Mouse (Mus musculus) intestine, embryonic 15.5 days (tissue): ENCODE data around the gene Dlgap1. TPM values are rescaled to one million over a fixed set of nuclear protein-coding genes. Genes with fewer than 3 reads are reported as not detected.
A peak's percentile ranks its signal among the peaks of the same experiment; 100 is the strongest.
"Not testable (repeated sequence)": the region's sequence is repeated elsewhere in the genome, so short reads cannot be mapped to it uniquely, and the experiment has no call there.

Source experiments
- ATAC-seq: fragments of 200-750 bp; cut with Nextera tagmentation; 2 replicates; pipeline ENCODE4 v1.8.0; 2017; ENCODE audit warnings: moderate TSS enrichment, moderate library complexity
- H3K27ac ChIP-seq: fragments of 300-500 bp; sonication (generic); 2 replicates; pipeline ENCODE4 v1.5.1; 2015; ENCODE audit warnings: mild to moderate bottlenecking, inconsistent platforms
- H3K27me3 ChIP-seq: fragments of 300-500 bp; sonication (generic); replicated peaks from 2 replicates; pipeline ENCODE4 v1.6.1; 2015; ENCODE audit warnings: inconsistent platforms
- H3K36me3 ChIP-seq: fragments of 300-500 bp; sonication (generic); 2 replicates; pipeline ENCODE4 v1.6.1; 2015; ENCODE audit warnings: inconsistent platforms
- H3K4me1 ChIP-seq: fragments of 300-500 bp; sonication (generic); replicated peaks from 2 replicates; pipeline ENCODE4 v1.6.1; 2015; ENCODE audit warnings: inconsistent platforms
- H3K4me2 ChIP-seq: fragments of 300-500 bp; sonication (generic); replicated peaks from 2 replicates; pipeline ENCODE4 v1.6.1; 2015; ENCODE audit warnings: mild to moderate bottlenecking, inconsistent platforms
- H3K4me3 ChIP-seq: fragments of 300-500 bp; sonication (generic); replicated peaks from 2 replicates; pipeline ENCODE4 v1.5.1; 2015; ENCODE audit warnings: inconsistent platforms
- H3K9ac ChIP-seq: fragments of 300-500 bp; sonication (generic); 2 replicates; pipeline ENCODE4 v1.6.1; 2015; ENCODE audit warnings: inconsistent platforms
- H3K9me3 ChIP-seq: fragments of 300-500 bp; sonication (generic); 2 replicates; pipeline ENCODE4 v1.6.1; 2016; ENCODE audit warnings: inconsistent platforms
- WGBS: fragments of 180-500 bp; shearing (Covaris S2); methylation state at CpG from one replicate; pipeline ENCODE4 v1.1.7; 2015; 5-methylcytosine and 5-hydroxymethylcytosine counted together
- polyA plus RNA-seq: library from polyadenylated mRNA; unstranded; fragments of >200 nt; fragmentation: Nextera tagmentation; extraction: Ambion mirVana; gene quantifications from 2 replicates; pipeline ENCODE4 v1.2.1, GENCODE M21; 2015

The Dlgap1 gene
- polyA plus RNA-seq, 1 experiment from 2014 or later, result 1.6 TPM

DNA sequence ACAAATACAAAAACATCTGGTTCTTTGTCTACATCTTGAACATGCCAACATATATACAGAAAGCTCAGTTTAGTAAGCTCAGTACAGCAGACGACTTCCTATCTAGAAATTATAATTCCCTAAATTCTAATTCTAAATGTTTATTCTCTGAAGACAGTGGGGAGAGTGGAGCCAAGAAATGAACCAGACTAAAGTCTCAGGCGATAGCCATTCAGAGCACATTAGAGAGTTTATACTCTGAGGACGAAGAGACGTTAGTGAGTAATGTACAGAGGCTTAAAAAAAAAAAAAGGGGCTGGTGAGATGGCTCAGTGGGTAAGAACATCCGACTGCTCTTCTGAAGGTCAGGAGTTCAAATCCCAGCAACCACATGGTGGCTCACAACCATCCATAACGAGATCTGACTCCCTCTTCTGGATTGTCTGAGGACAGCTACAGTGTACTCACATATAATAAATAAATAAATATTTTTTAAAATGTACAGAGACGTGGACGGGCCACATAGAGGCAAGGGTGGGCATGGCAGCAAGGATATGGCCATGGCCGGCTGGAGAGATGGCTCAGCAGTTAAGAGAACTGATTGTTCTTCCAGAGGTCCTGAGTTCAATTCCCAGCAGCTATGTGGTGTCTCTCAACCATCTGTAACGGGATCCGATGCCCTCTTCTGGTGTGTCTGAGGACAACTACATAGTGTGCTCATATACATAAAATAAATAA, 858.7 kb downstream of the Dlgap1 start:
- H3K4me3 ChIP-seq, H3K4me1 ChIP-seq, H3K4me2 ChIP-seq, H3K27ac ChIP-seq, H3K27me3 ChIP-seq, H3K36me3 ChIP-seq, ATAC-seq, H3K9ac ChIP-seq, H3K9me3 ChIP-seq: not testable (repeated sequence)
- WGBS, result 67% methylated on average over 11 of the region's 11 CpGs

DNA sequence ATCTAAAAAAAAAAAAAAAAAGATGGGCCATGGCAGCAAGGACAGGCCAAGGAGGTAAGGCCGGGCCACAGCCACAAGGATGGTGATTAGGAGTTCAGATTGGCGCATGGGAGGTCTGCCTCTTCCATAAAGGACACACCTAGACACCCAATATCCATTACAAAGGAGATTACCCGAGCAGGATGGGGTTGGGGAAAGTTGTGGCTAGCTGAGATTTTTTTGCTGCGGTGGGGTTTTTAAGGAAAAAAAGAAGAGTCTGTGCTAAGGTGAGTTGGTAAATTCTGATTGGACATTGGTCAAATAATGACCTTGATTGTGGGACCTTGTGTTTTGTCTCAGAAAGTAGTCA, 859.3 kb downstream of the Dlgap1 start:
- 92% methylated on average over 4 of the region's 4 CpGs for WGBS
- no peaks in the 10 kb centered on the region for H3K36me3 ChIP-seq
- H3K9me3 ChIP-seq, result no peaks in the 10 kb centered on the region
- 0 out of 2 replicates have a peak, but pooled peaks cover 4% of the 10 kb centered on the region for H3K4me1 ChIP-seq
- no peak for ATAC-seq
- H3K4me3 ChIP-seq, result no peak overlapping the region
- no peak overlapping the region for H3K27ac ChIP-seq
- no peaks in the 10 kb centered on the region for H3K27me3 ChIP-seq
- no peak overlapping the region for H3K4me2 ChIP-seq
- H3K9ac ChIP-seq, result no peak overlapping the region

GRCm38 (mm10) chr17:70828569-70828968, 859.7 kb downstream of the Dlgap1 start:
- 69% methylated on average over 2 of the region's 2 CpGs for WGBS
- no peaks in the 10 kb centered on the region for H3K36me3 ChIP-seq
- H3K4me2 ChIP-seq, result no peak overlapping the region
- ATAC-seq, result no peak
- no peak overlapping the region for H3K9ac ChIP-seq
- no peaks in the 10 kb centered on the region for H3K27me3 ChIP-seq
- no peak overlapping the region for H3K4me3 ChIP-seq
- H3K27ac ChIP-seq, result no peak overlapping the region
- H3K9me3 ChIP-seq, result no peaks in the 10 kb centered on the region
- H3K4me1 ChIP-seq, result 0 out of 2 replicates have a peak, but pooled peaks cover 3% of the 10 kb centered on the region

DNA sequence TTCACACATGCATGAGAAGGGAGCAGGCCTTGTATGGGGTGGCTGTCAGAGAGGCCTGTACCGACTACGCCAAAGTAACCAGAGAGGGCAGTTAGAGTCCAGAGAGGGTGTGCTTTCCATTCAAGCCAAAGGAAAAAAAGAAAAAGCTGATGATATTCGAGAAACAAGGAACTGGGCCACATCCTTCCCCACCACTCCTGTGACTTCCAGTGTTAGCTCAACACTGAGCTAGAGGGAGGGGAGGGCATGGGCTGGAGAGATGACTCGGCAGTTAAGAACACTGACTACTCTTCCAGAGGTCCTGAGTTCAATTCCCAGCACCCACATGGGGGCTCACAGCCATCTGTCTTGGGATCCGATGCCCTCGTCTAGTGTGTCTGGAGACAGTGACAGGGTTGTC, 860.3 kb downstream of the Dlgap1 start:
- Histone ChIP-seq H3K9ac (no peak overlapping the region), H3K27me3 (no peaks in the 10 kb centered on the region), H3K4me2 (no peak overlapping the region), H3K27ac (no peak overlapping the region), H3K9me3 (no peaks in the 10 kb centered on the region), H3K4me1 (0 out of 2 replicates have a peak, but pooled peaks cover 3% of the 10 kb centered on the region), H3K36me3 (no peaks in the 10 kb centered on the region), H3K4me3 (no peak overlapping the region)
- no peak for ATAC-seq
- 89% methylated on average over 6 of the region's 6 CpGs for WGBS

GRCm38 (mm10) chr17:70829943-70830715, 861.3 kb downstream of the Dlgap1 start:
- Histone ChIP-seq H3K4me2 (no peak overlapping the region), H3K27ac (no peak overlapping the region), H3K4me1 (0 out of 2 replicates have a peak, but pooled peaks cover 12% of the 10 kb centered on the region), H3K9ac (no peak overlapping the region), H3K27me3 (no peaks in the 10 kb centered on the region), H3K36me3 (no peaks in the 10 kb centered on the region), H3K9me3 (no peaks in the 10 kb centered on the region), H3K4me3 (no peak overlapping the region)
- no peak for ATAC-seq
- 69% methylated on average over 23 of the region's 23 CpGs for WGBS

GRCm38 (mm10) chr17:70831591-70831990, 862.7 kb downstream of the Dlgap1 start:
- no peak for ATAC-seq
- Histone ChIP-seq H3K4me1 (0 out of 2 replicates have a peak, but pooled peaks cover 15% of the 10 kb centered on the region), H3K9me3 (no peaks in the 10 kb centered on the region), H3K4me2 (no peak overlapping the region), H3K4me3 (no peak overlapping the region), H3K27me3 (no peaks in the 10 kb centered on the region), H3K36me3 (no peaks in the 10 kb centered on the region), H3K9ac (no peak overlapping the region), H3K27ac (no peak overlapping the region)
- 53% methylated on average over 4 of the region's 4 CpGs for WGBS

GRCm38 (mm10) chr17:70832544-70832943, 863.7 kb downstream of the Dlgap1 start:
- Histone ChIP-seq H3K4me2 (no peak overlapping the region), H3K4me3 (no peak overlapping the region), H3K9me3 (no peaks in the 10 kb centered on the region), H3K9ac (no peak overlapping the region), H3K27ac (no peak overlapping the region), H3K4me1 (0 out of 2 replicates have a peak, but pooled peaks cover 15% of the 10 kb centered on the region), H3K27me3 (no peaks in the 10 kb centered on the region), H3K36me3 (no peaks in the 10 kb centered on the region)
- 81% methylated on average over 9 of the region's 9 CpGs for WGBS
- ATAC-seq, result no peak

- Histone ChIP-seq H3K36me3 (no peaks in the 10 kb centered on the region), H3K27ac (peak overlapping the region; percentile 71; the same call in 1 of the 2 replicates), H3K4me1 (0 out of 2 replicates have a peak, but pooled peaks cover 15% of the 10 kb centered on the region), H3K9me3 (no peaks in the 10 kb centered on the region), H3K9ac (peak overlapping the region; percentile 26), H3K4me3 (peak overlapping the region; percentile 38), H3K4me2 (peak overlapping the region; percentile 78), H3K27me3 (no peaks in the 10 kb centered on the region)
- 2% methylated on average over 29 of the region's 29 CpGs for WGBS
- ATAC-seq, result peak; percentile 86
Observed at GRCm38 (mm10) chr17:70834430-70834965, 865.6 kb downstream of the Dlgap1 start.

GRCm38 (mm10) chr17:70835071-70835790, 866.4 kb downstream of the Dlgap1 start:
- Histone ChIP-seq H3K9ac (peak overlapping the region; percentile 26; the same call in 1 of the 2 replicates), H3K4me3 (peak overlapping the region; percentile 38), H3K27me3 (no peaks in the 10 kb centered on the region), H3K4me1 (0 out of 2 replicates have a peak, but pooled peaks cover 13% of the 10 kb centered on the region), H3K9me3 (no peaks in the 10 kb centered on the region), H3K36me3 (no peaks in the 10 kb centered on the region), H3K27ac (peak overlapping the region; percentile 71; the same call in 1 of the 2 replicates), H3K4me2 (peak overlapping the region; percentile 78)
- ATAC-seq, result peak; percentile 61
- 10% methylated on average over 10 of the region's 10 CpGs for WGBS

- Histone ChIP-seq H3K27ac (no peak overlapping the region), H3K27me3 (no peaks in the 10 kb centered on the region), H3K9ac (no peak overlapping the region), H3K9me3 (no peaks in the 10 kb centered on the region), H3K4me2 (no peak overlapping the region), H3K36me3 (no peaks in the 10 kb centered on the region), H3K4me1 (0 out of 2 replicates have a peak, but pooled peaks cover 13% of the 10 kb centered on the region), H3K4me3 (no peak overlapping the region)
- WGBS, result 69% methylated on average over 7 of the region's 7 CpGs
- ATAC-seq, result no peak
Observed at GRCm38 (mm10) chr17:70836820-70837219, 867.9 kb downstream of the Dlgap1 start.

DNA sequence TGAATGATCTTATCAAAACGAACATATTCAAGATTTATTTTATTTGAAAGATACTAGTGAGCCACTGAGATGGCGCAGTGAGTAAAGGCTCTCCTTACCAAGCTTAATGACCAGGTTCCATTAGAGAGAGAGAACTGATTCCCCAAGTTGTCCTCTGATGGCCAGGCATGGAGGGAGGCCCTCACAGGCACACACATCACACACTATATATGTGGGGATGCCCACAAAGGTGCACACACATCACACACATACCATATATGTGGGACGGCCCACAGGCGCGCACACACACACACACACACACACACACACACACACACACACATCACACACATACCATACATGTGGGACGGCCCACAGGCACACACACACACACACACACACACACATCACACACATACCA, 868.6 kb downstream of the Dlgap1 start:
- 0 out of 2 replicates have a peak, but pooled peaks cover 13% of the 10 kb centered on the region for H3K4me1 ChIP-seq
- 94% methylated on average over 6 of the region's 6 CpGs for WGBS
- not testable (repeated sequence) for H3K36me3 ChIP-seq, H3K27ac ChIP-seq, H3K4me3 ChIP-seq, H3K9ac ChIP-seq, H3K27me3 ChIP-seq, H3K9me3 ChIP-seq, H3K4me2 ChIP-seq, ATAC-seq

- Histone ChIP-seq H3K9ac (no peak overlapping the region), H3K27me3 (no peaks in the 10 kb centered on the region), H3K4me3 (no peak overlapping the region), H3K4me1 (peaks cover 13% of the 10 kb centered on the region; the same call in 1 of the 2 replicates), H3K36me3 (no peaks in the 10 kb centered on the region), H3K27ac (no peak overlapping the region), H3K9me3 (no peaks in the 10 kb centered on the region), H3K4me2 (no peak overlapping the region)
- WGBS, result 67% methylated on average over 7 of the region's 7 CpGs
- no peak for ATAC-seq
Observed at GRCm38 (mm10) chr17:70838031-70838430, 869.2 kb downstream of the Dlgap1 start.
